Mouse (Mus musculus): Measurements from ENCODE around the gene Nhp2. TPM values are rescaled to one million over a fixed set of nuclear protein-coding genes. Genes with fewer than 3 reads are reported as not detected.
"Not testable (repeated sequence)": the region's sequence is repeated elsewhere in the genome, so short reads cannot be mapped to it uniquely, and the experiment has no call there.

Nhp2 gene
- polyA plus RNA-seq, 1 experiment from 2014 or later = 349 TPM

DNA sequence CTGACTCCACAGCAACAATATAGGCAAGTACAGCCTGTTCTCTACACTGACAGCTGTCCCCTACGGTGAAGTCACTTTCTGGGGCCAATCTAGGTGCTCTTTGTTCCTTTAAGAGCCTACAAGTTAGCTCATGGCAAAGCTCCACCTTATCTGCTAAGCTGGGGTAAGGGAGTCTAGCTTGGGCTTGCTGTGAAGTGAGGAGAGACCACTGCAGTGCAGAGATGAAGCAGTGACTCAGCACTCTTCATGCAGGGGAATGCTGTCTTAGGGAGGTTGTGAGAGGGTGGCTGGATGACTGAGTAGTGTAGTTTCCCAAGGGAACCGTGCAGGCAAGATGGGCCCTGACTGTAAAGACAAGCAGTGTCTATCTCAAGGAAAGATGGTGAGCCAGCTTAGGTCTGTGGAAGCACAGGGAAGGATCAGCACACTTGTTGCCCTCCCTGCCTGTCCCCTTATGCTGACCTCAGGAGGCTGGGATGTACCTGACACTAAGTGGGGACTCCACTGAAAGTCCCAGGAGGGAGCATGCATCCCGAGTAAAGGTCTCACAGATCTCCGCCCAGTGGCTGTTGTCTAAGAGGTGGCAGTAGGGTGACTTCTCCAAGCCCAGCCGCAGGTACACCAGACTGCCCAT, 5.8 kb downstream of the Nhp2 start:
- peak; percentile 80 for ATAC-seq (replicated peaks; ENCODE audit: low FRiP score)
- Histone ChIP-seq H3K36me3 (ENCODE audit: control insufficient read depth, insufficient read depth, low read length) (peaks cover 56% of the 10 kb centered on the region), H3K27ac (ENCODE audit: low read depth, low read length) (peak overlapping the region; percentile 40; the same call in 1 of the 2 replicates)

DNA sequence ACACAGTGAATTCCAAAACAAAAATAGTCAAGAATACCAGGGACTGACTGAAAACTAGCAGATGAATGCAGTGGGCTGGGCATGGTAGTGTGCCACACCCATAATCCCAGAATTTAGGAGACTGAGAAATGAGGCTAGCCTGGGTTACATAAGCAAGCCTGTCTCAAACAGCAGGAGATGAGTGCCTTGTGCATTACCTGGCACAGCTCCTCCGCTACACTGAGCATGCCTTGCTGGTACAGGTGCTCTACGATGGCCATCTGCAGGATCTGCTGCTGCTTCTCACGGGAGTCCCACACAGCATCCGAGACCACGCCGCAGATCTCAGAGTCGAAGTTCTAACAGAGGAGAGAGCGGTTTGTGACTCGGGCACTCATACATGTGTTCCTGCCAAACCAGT, 7.9 kb downstream of the Nhp2 start:
- DNase-seq (ENCODE audit: low spot score) = no peak
- no peaks in the 10 kb centered on the region for H3K27me3 ChIP-seq (replicated peaks; ENCODE audit: control insufficient read depth, insufficient read depth, low read length)
- no peaks in the 10 kb centered on the region for H3K9me3 ChIP-seq (ENCODE audit: control insufficient read depth, low read length)
- H3K9ac ChIP-seq (ENCODE audit: low read depth, low read length) = no peak overlapping the region
- H3K36me3 ChIP-seq (ENCODE audit: control insufficient read depth, insufficient read depth, low read length) = peaks cover 47% of the 10 kb centered on the region
- H3K4me2 ChIP-seq = no peak overlapping the region
- H3K27ac ChIP-seq (ENCODE audit: low read depth, low read length) = no peak overlapping the region
- 93% methylated on average over 9 of the region's 9 CpGs for WGBS
- no peak for ATAC-seq (replicated peaks; ENCODE audit: low FRiP score)
- peaks cover 14% of the 10 kb centered on the region for H3K4me1 ChIP-seq (replicated peaks; ENCODE audit: control insufficient read depth, insufficient read depth, low read length)
- no peak overlapping the region for H3K4me3 ChIP-seq (ENCODE audit: low read depth, low read length)

More for the DNA sequence above, 5.8 kb downstream of the Nhp2 start:
- H3K4me1 ChIP-seq (replicated peaks; ENCODE audit: control insufficient read depth, insufficient read depth, low read length) = peaks cover 27% of the 10 kb centered on the region
- no peak for DNase-seq (ENCODE audit: low spot score)
- 0 out of 2 replicates have a peak overlapping the region, but pooled peaks have one; percentile 8 for H3K9ac ChIP-seq (ENCODE audit: low read depth, low read length)
- no peaks in the 10 kb centered on the region for H3K9me3 ChIP-seq (ENCODE audit: control insufficient read depth, low read length)
- WGBS = 75% methylated on average over 5 of the region's 5 CpGs
- no peaks in the 10 kb centered on the region for H3K27me3 ChIP-seq (replicated peaks; ENCODE audit: control insufficient read depth, insufficient read depth, low read length)
- peak overlapping the region; percentile 21; the same call in 1 of the 2 replicates for H3K4me2 ChIP-seq
- H3K4me3 ChIP-seq (ENCODE audit: low read depth, low read length) = no peak overlapping the region

DNA sequence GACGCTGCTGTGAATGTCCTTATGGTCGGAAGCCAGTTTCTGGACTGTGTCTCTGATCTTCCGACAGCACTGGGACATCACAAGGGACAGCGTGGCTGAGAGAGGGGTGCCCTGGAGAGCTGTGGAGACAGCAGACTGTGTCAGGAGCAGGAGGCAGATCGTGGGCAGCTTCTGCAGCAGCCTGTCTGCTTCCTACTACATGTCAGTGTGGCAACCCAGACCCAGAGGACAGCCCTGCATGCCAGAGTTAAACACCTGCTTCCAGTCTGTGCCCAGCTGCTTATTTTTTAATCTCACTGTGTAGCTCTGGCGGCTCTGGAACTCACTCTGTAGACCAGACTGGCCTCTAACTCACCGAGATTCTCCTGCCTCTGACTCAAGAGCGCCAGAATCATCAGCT, 8.4 kb downstream of the Nhp2 start:
- Histone ChIP-seq H3K27ac (ENCODE audit: low read depth, low read length) (no peak overlapping the region), H3K36me3 (ENCODE audit: control insufficient read depth, insufficient read depth, low read length) (peaks cover 43% of the 10 kb centered on the region), H3K27me3 (replicated peaks; ENCODE audit: control insufficient read depth, insufficient read depth, low read length) (no peaks in the 10 kb centered on the region), H3K4me3 (ENCODE audit: low read depth, low read length) (no peak overlapping the region), H3K4me2 (no peak overlapping the region), H3K9ac (ENCODE audit: low read depth, low read length) (no peak overlapping the region), H3K4me1 (replicated peaks; ENCODE audit: control insufficient read depth, insufficient read depth, low read length) (peaks cover 14% of the 10 kb centered on the region), H3K9me3 (ENCODE audit: control insufficient read depth, low read length) (no peaks in the 10 kb centered on the region)
- ATAC-seq (replicated peaks; ENCODE audit: low FRiP score) (no peak), DNase-seq (ENCODE audit: low spot score) (no peak)
- 90% methylated on average over 8 of the region's 8 CpGs for WGBS

DNA sequence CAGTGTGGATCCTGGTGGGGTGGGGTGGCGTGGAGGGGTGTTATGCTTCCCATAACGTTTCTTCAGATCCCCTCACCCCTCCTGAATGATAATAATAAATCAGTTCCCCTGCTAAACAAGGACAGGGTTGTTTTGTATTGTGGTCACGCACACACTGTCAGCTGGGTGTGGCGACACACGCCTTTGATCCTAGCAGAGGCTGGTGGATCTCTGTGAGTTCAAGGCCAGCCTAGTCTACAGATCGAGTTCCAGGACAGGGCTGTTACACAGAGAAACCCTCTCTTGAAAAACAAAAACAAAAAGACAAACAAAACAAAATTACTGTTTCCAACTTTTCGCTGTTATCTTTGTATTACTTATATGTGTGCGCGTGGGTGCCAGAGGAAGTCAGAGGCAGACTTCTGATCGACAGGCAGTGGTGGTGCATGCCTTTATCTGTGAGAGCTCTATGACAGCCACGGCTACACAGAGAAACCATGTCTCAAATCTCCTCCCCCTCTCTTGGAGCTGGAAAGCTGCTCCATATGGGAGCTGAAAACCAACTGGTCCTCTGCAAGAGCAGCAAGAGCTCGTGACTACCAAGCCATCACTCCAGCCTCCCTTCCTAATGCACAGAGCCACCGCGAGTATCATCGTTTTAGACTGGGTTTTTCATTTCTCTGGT, 10.2 kb downstream of the Nhp2 start:
- ATAC-seq (replicated peaks; ENCODE audit: low FRiP score) (no peak), DNase-seq (ENCODE audit: low spot score) (no peak)
- Histone ChIP-seq H3K27ac (ENCODE audit: low read depth, low read length) (no peak overlapping the region), H3K9ac (ENCODE audit: low read depth, low read length) (no peak overlapping the region), H3K4me3 (ENCODE audit: low read depth, low read length) (no peak overlapping the region), H3K9me3 (ENCODE audit: control insufficient read depth, low read length) (no peaks in the 10 kb centered on the region), H3K4me1 (replicated peaks; ENCODE audit: control insufficient read depth, insufficient read depth, low read length) (peaks cover 14% of the 10 kb centered on the region), H3K4me2 (no peak overlapping the region), H3K36me3 (ENCODE audit: control insufficient read depth, insufficient read depth, low read length) (peaks cover 27% of the 10 kb centered on the region), H3K27me3 (replicated peaks; ENCODE audit: control insufficient read depth, insufficient read depth, low read length) (no peaks in the 10 kb centered on the region)
- 65% methylated on average over 15 of the region's 15 CpGs for WGBS

DNA sequence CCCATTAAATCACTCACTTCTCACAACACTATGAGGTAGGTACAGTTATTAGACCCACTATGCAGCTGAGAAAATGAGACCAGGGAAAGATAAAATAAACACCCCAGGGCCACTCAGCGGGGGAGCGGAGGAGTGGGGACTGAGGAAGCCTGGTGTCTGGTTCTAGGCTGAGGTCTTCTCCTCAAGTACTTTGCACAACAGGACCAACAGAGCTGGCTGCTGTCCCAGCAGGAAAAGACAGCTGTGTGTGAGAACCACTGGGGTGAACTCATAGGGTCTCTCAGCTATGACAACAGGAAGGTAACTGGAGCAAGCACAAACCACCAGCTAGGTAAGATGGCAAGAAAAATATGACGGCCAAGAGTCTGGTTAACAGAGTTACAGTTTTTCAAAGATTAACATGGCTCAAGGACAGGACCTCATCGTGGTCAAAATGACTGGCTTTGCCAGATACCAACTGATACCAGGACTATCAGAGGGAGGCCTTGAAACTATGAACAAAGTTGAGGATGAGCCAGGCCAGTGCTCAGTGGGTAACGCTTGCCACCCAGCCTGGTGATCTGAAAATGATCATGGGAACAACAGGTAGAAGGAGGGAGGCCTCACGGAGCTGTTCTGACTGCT, 12.7 kb downstream of the Nhp2 start:
- Histone ChIP-seq H3K9ac (ENCODE audit: low read depth, low read length) (no peak overlapping the region), H3K4me3 (ENCODE audit: low read depth, low read length) (no peak overlapping the region), H3K9me3 (ENCODE audit: control insufficient read depth, low read length) (no peaks in the 10 kb centered on the region), H3K27ac (ENCODE audit: low read depth, low read length) (no peak overlapping the region), H3K36me3 (ENCODE audit: control insufficient read depth, insufficient read depth, low read length) (peaks cover 11% of the 10 kb centered on the region), H3K4me2 (no peak overlapping the region), H3K27me3 (replicated peaks; ENCODE audit: control insufficient read depth, insufficient read depth, low read length) (no peaks in the 10 kb centered on the region), H3K4me1 (replicated peaks; ENCODE audit: control insufficient read depth, insufficient read depth, low read length) (peaks cover 11% of the 10 kb centered on the region)
- DNase-seq (ENCODE audit: low spot score) (no peak), ATAC-seq (replicated peaks; ENCODE audit: low FRiP score) (no peak)
- WGBS = 74% methylated on average over 6 of the region's 6 CpGs

DNA sequence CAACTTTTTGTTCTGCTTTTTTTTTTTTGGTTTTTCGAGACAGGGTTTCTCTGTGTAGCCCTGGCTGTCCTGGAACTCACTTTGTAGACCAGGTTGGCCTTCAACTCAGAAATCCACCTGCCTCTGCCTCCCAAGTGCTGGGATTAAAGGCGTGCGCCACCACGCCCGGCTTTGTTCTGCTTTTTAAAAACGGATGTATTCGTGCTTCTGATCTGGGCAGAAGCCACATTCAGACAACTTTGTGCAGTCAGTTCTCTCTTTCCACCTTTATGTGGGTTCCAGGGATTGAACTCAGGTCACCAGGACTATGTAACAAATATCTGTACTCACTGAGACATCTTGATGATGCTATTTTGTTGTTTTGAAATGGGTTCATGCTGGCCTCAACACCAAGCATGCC, 13.7 kb downstream of the Nhp2 start:
- H3K4me2 ChIP-seq; H3K27me3 ChIP-seq (replicated peaks; ENCODE audit: control insufficient read depth, insufficient read depth, low read length); H3K36me3 ChIP-seq (ENCODE audit: control insufficient read depth, insufficient read depth, low read length); H3K9ac ChIP-seq (ENCODE audit: low read depth, low read length); DNase-seq (ENCODE audit: low spot score); H3K4me3 ChIP-seq (ENCODE audit: low read depth, low read length); H3K27ac ChIP-seq (ENCODE audit: low read depth, low read length); ATAC-seq (replicated peaks; ENCODE audit: low FRiP score); H3K9me3 ChIP-seq (ENCODE audit: control insufficient read depth, low read length): not testable (repeated sequence)
- H3K4me1 ChIP-seq (replicated peaks; ENCODE audit: control insufficient read depth, insufficient read depth, low read length) = peaks cover 15% of the 10 kb centered on the region
- 80% methylated on average over 7 of the region's 7 CpGs for WGBS

DNA sequence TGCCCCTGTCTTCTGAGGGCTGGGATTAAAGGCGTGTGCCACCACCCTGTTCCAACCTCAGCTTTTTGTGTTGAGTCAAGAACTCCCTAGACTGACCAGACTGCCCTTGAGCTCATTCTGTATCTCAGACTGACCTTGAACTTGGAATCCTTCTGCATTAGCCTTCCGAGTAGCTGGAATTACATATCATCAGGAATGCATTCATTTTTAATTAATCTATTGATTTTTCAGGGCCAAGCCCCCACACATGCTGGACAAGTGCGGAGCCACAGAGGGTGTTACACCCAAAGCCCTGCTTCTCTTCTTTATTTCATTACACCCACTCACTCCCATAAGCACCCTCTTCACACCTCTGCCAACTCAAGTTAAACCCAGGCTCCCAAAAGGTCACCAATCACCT, 14.2 kb downstream of the Nhp2 start:
- 89% methylated on average over 3 of the region's 3 CpGs for WGBS
- Histone ChIP-seq H3K4me1 (replicated peaks; ENCODE audit: control insufficient read depth, insufficient read depth, low read length) (peaks cover 16% of the 10 kb centered on the region), H3K9ac (ENCODE audit: low read depth, low read length) (no peak overlapping the region), H3K4me2 (0 out of 2 replicates have a peak overlapping the region, but pooled peaks have one; percentile 3), H3K9me3 (ENCODE audit: control insufficient read depth, low read length) (no peaks in the 10 kb centered on the region), H3K36me3 (ENCODE audit: control insufficient read depth, insufficient read depth, low read length) (peaks cover 5% of the 10 kb centered on the region; the same call in 1 of the 2 replicates), H3K27ac (ENCODE audit: low read depth, low read length) (no peak overlapping the region), H3K4me3 (ENCODE audit: low read depth, low read length) (no peak overlapping the region), H3K27me3 (replicated peaks; ENCODE audit: control insufficient read depth, insufficient read depth, low read length) (no peaks in the 10 kb centered on the region)
- DNase-seq (ENCODE audit: low spot score) (no peak), ATAC-seq (replicated peaks; ENCODE audit: low FRiP score) (no peak)

DNA sequence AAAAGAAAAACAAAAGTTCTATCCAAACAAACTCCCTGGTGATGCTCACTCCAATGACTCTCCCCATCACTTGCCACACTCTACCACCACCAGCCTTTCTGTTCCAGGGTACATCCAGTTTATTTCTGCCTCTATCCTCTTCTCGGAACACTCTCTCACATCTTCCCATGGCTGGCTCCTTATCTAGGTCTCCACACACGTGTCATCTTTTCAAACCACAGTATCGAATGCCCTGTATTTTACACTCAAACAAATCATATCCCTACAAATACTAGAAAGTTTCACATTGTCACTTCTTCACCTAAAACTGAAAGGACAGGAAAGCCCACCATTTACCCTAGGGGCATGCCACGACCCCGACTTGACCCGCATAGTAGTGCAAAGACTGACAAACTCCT, 15.6 kb downstream of the Nhp2 start:
- H3K9me3 ChIP-seq (ENCODE audit: control insufficient read depth, low read length) = no peaks in the 10 kb centered on the region
- peak overlapping the region; percentile 87 for H3K27ac ChIP-seq (ENCODE audit: low read depth, low read length)
- 7% methylated on average over 6 of the region's 6 CpGs for WGBS
- no peaks in the 10 kb centered on the region for H3K27me3 ChIP-seq (replicated peaks; ENCODE audit: control insufficient read depth, insufficient read depth, low read length)
- peaks cover 12% of the 10 kb centered on the region for H3K4me1 ChIP-seq (replicated peaks; ENCODE audit: control insufficient read depth, insufficient read depth, low read length)
- peak overlapping the region; percentile 70 for H3K4me3 ChIP-seq (ENCODE audit: low read depth, low read length)
- DNase-seq (ENCODE audit: low spot score) (no peak), ATAC-seq (replicated peaks; ENCODE audit: low FRiP score) (no peak)
- peak overlapping the region; percentile 77 for H3K4me2 ChIP-seq
- peak overlapping the region; percentile 81 for H3K9ac ChIP-seq (ENCODE audit: low read depth, low read length)
- no peaks in the 10 kb centered on the region; the same call in 1 of the 2 replicates for H3K36me3 ChIP-seq (ENCODE audit: control insufficient read depth, insufficient read depth, low read length)

Data from liver, embryonic 11.5 days (tissue).